Mouse (Mus musculus): ENCODE results near the gene Lck. TPM values are rescaled to one million over a fixed set of nuclear protein-coding genes. Genes with fewer than 3 reads are reported as not detected.

The Lck gene
- polyA plus RNA-seq (2014; fragmentation: Illumina TruSeq; extraction: RNeasy Lipid Tissue Mini Kit (QIAGEN cat#74804); ENCODE audit: low read depth, low replicate concordance) = 0.55 TPM

GRCm38 (mm10) chr4:129573430-129573829, at the start of gene Lck:
Gene Lck, minus strand, starts transcription at chr4:129573641.

DNA sequence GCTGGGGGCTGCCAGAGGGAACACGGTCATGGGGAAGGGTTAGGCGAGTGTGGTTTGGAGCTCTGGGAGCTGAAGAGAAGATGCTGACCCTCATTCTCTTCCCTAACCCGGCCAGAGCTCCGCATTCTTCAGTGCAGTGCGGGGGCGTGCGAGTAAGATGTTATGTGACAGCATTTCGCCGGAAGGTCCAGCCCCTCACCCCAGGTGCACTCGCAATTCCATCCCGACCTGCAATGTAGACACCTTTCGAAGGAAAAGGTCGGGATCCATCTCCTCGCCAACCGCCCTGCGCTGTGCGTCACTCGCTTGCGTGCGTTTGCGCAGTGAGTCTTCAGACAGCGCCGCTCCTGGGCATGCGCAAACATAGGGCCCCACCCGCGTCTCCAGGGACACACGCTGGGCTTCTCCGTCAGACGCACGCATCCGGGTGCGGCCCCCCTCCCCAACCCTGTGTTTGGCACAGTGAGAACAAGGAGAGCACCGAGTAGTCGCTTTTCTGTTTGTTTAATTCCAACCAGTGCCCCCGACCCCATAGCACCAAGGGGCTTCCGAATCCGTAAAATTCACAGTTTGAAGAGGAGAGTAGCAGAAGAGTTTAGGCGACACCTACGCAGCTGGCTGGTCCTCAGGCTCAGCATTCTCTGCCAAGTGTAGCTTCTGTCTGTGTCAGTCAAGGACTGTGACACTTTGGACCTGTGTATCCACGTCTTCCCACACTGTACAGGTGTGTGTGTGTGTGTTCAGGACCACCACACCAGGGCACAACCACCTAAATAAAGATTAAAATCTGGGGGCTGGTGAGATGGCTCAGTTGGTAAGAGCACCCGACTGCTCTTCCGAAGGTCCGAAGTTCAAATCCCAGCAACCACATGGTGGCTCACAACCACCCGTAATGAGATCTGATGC, 45.6 kb upstream of the Lck start, which contains the start of gene Iqcc:
Gene Iqcc, minus strand, starts transcription at position 314 of the 906 bp plus-strand sequence.

GRCm38 (mm10) chr4:129614093-129614492, 40.7 kb upstream of the Lck start, which contains the start of gene Dcdc2b:
Gene Dcdc2b, minus strand, starts transcription at chr4:129614257.

GRCm38 (mm10) chr4:129600233-129601158, 27.1 kb upstream of the Lck start, which contains the start of the genes Eif3i and Tmem234:
Gene Eif3i, minus strand, starts transcription at chr4:129600648.
Gene Tmem234, plus strand, starts transcription at chr4:129600668.

DNA sequence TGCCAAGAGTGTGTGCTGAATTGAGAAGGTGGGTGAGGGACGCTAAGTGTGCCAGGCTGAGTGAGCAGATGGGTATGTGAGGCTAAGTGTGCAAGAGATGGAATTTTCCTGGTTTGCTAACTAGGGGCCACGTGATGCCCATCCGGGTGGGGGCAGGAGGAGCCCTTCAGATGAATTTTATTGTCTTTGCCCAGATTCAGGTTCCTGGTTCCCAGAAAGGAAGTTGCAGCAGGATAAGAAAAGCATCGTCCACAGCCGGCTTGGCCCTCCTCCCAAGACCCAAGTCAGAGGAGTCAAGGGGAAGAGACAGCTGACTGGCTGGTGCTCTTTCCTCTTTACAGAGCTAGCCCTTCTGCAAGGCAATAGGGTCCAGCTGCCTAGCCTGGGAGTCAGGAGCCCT, 5.0 kb upstream of the Lck start, which contains the start of gene Fam167b:
Gene Fam167b, minus strand, starts transcription at position 84 of the 400 bp plus-strand sequence.

DNA sequence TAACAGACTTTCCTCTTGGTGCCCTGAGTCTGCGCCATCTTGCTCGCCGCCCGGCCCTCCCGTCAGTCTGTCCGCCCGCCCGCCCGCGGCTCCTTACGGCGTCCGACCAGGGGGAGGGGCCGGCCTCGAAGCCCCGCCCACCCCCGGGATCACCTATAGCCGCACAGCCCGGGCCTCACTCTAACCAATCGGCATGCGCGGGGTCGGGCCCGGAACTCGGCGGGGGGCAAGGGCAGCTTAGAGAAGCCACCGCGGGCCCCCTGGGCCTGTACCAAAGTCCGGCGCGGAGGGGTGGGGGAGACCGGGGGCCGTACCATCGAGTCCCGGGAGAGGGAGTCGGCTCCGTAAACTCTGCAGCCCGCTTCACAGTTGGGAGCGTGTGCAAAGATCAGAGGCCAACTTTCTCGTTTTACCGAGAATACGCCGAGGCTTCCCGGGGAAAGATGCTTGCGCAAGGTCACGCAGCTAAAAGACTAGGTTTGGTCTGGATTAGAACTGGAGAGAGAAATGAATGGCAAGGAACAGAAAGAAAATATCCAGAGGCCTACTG, 30.8 kb downstream of the Lck start, which contains the start of gene Hdac1:
Gene Hdac1, minus strand, starts transcription at position 122 of the 550 bp plus-strand sequence.

GRCm38 (mm10) chr4:129513086-129513767, 60.2 kb downstream of the Lck start, which contains the start of gene Marcksl1:
Gene Marcksl1, plus strand, starts transcription at chr4:129513581.

Other genes with a start within 250 kb of the Lck start
- gene Rbbp4, start 238.3 kb downstream of the Lck start, polyA plus RNA-seq (2014; fragmentation: Illumina TruSeq; extraction: RNeasy Lipid Tissue Mini Kit (QIAGEN cat#74804); ENCODE audit: low read depth, low replicate concordance) = 172 TPM
- 79.2 TPM for gene Zbtb8os, start 237.9 kb downstream of the Lck start, polyA plus RNA-seq (2014; fragmentation: Illumina TruSeq; extraction: RNeasy Lipid Tissue Mini Kit (QIAGEN cat#74804); ENCODE audit: low read depth, low replicate concordance)
- gene Zbtb8a, start 195.5 kb downstream of the Lck start, polyA plus RNA-seq (2014; fragmentation: Illumina TruSeq; extraction: RNeasy Lipid Tissue Mini Kit (QIAGEN cat#74804); ENCODE audit: low read depth, low replicate concordance) = 1.0 TPM
- gene Zbtb8b, start 132.8 kb downstream of the Lck start, polyA plus RNA-seq (2014; fragmentation: Illumina TruSeq; extraction: RNeasy Lipid Tissue Mini Kit (QIAGEN cat#74804); ENCODE audit: low read depth, low replicate concordance) = 1.9 TPM
- gene Bsdc1, start 112.1 kb downstream of the Lck start, polyA plus RNA-seq (2014; fragmentation: Illumina TruSeq; extraction: RNeasy Lipid Tissue Mini Kit (QIAGEN cat#74804); ENCODE audit: low read depth, low replicate concordance) = 12.7 TPM
- gene Tssk3, start 82.6 kb downstream of the Lck start, polyA plus RNA-seq (2014; fragmentation: Illumina TruSeq; extraction: RNeasy Lipid Tissue Mini Kit (QIAGEN cat#74804); ENCODE audit: low read depth, low replicate concordance) = 76.5 TPM
- gene Fam229a, start 82.5 kb downstream of the Lck start, polyA plus RNA-seq (2014; fragmentation: Illumina TruSeq; extraction: RNeasy Lipid Tissue Mini Kit (QIAGEN cat#74804); ENCODE audit: low read depth, low replicate concordance) = not detected
- gene Marcksl1, start 60.1 kb downstream of the Lck start, polyA plus RNA-seq (2014; fragmentation: Illumina TruSeq; extraction: RNeasy Lipid Tissue Mini Kit (QIAGEN cat#74804); ENCODE audit: low read depth, low replicate concordance) = 80.2 TPM
- gene Hdac1, start 30.9 kb downstream of the Lck start, polyA plus RNA-seq (2014; fragmentation: Illumina TruSeq; extraction: RNeasy Lipid Tissue Mini Kit (QIAGEN cat#74804); ENCODE audit: low read depth, low replicate concordance) = 125 TPM
- gene Fam167b, start 4.9 kb upstream of the Lck start, polyA plus RNA-seq (2014; fragmentation: Illumina TruSeq; extraction: RNeasy Lipid Tissue Mini Kit (QIAGEN cat#74804); ENCODE audit: low read depth, low replicate concordance) = not detected
- 18.7 TPM for gene Eif3i, start 27.0 kb upstream of the Lck start, polyA plus RNA-seq (2014; fragmentation: Illumina TruSeq; extraction: RNeasy Lipid Tissue Mini Kit (QIAGEN cat#74804); ENCODE audit: low read depth, low replicate concordance)
- 20.7 TPM for gene Tmem234, start 27.0 kb upstream of the Lck start, polyA plus RNA-seq (2014; fragmentation: Illumina TruSeq; extraction: RNeasy Lipid Tissue Mini Kit (QIAGEN cat#74804); ENCODE audit: low read depth, low replicate concordance)
- gene Dcdc2b, start 40.6 kb upstream of the Lck start, polyA plus RNA-seq (2014; fragmentation: Illumina TruSeq; extraction: RNeasy Lipid Tissue Mini Kit (QIAGEN cat#74804); ENCODE audit: low read depth, low replicate concordance) = not detected
- 11.5 TPM for gene Iqcc, start 45.5 kb upstream of the Lck start, polyA plus RNA-seq (2014; fragmentation: Illumina TruSeq; extraction: RNeasy Lipid Tissue Mini Kit (QIAGEN cat#74804); ENCODE audit: low read depth, low replicate concordance)
- 1.8 TPM for gene Ccdc28b, start 50.3 kb upstream of the Lck start, polyA plus RNA-seq (2014; fragmentation: Illumina TruSeq; extraction: RNeasy Lipid Tissue Mini Kit (QIAGEN cat#74804); ENCODE audit: low read depth, low replicate concordance)
- gene Txlna, start 67.4 kb upstream of the Lck start, polyA plus RNA-seq (2014; fragmentation: Illumina TruSeq; extraction: RNeasy Lipid Tissue Mini Kit (QIAGEN cat#74804); ENCODE audit: low read depth, low replicate concordance) = 6.8 TPM
- gene Kpna6, start 99.1 kb upstream of the Lck start, polyA plus RNA-seq (2014; fragmentation: Illumina TruSeq; extraction: RNeasy Lipid Tissue Mini Kit (QIAGEN cat#74804); ENCODE audit: low read depth, low replicate concordance) = 296 TPM
- gene Tmem39b, start 123.2 kb upstream of the Lck start, polyA plus RNA-seq (2014; fragmentation: Illumina TruSeq; extraction: RNeasy Lipid Tissue Mini Kit (QIAGEN cat#74804); ENCODE audit: low read depth, low replicate concordance) = 5.2 TPM
- gene Khdrbs1, start 168.7 kb upstream of the Lck start, polyA plus RNA-seq (2014; fragmentation: Illumina TruSeq; extraction: RNeasy Lipid Tissue Mini Kit (QIAGEN cat#74804); ENCODE audit: low read depth, low replicate concordance) = 99.4 TPM
- gene Ptp4a2, start 237.6 kb upstream of the Lck start, polyA plus RNA-seq (2014; fragmentation: Illumina TruSeq; extraction: RNeasy Lipid Tissue Mini Kit (QIAGEN cat#74804); ENCODE audit: low read depth, low replicate concordance) = 544 TPM

Measured in testis, adult 10 weeks (tissue).